8 mouse cellular contexts compared by ENCODE assay signal in the genomic region with DNA sequence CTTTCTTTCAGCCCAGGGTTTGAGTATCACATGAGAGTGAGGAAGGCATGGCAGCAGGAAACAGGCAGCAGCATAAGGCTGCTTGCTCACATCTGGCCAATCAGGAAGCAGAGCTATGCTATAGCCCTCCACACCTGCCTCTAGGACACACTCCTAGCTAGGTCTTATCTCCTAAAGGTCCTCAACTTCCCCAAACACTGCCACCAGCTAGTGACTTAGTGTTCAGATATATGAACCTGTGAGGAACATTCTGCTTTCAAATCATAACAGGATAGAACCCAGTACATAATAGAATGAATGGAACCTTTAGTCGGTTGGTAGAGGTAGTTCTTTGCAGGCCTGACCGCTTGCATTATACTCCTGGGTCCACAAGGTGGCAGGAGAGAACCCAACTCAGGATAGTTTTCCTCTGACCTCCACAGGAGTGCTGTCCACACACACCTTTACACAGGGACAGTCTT. TPM values are rescaled to one million over a fixed set of nuclear protein-coding genes. Genes with fewer than 3 reads are reported as not detected.
DNase-seq lines count a peak whose midpoint lies in the region; ATAC-seq and TF ChIP-seq lines count a peak whose summit lies in the region.

No protein-coding gene starts in this region.

- no peak overlapping the region for H3K27ac ChIP-seq in cerebellum, adult 2 months (ENCODE audit: insufficient read depth, low read length)
- H3K27ac ChIP-seq in intestine, embryonic 16.5 days (ENCODE audit: low read length): no peak overlapping the region
- H3K27ac ChIP-seq in midbrain, embryonic 13.5 days: no peak overlapping the region
- no peak overlapping the region for H3K27ac ChIP-seq in stomach, embryonic 15.5 days

- peak; percentile 19 for DNase-seq in 3134 (ENCODE audit: extremely low read depth, insufficient read length, low spot score)
- DNase-seq in G1E (ENCODE audit: low spot score): peak; percentile 40
- DNase-seq in cerebellum, adult 2 months: peak; percentile 75
- DNase-seq in frontal cortex, postnatal 36 days (ENCODE audit: low spot score in 2 of 2): peak; percentile 28 to 68
- DNase-seq in left cerebral cortex, postnatal 36 days (ENCODE audit: low spot score in 2 of 2): peak; percentile 40 to 43

- peak; percentile 78 for TF ChIP-seq CTCF in G1E (IDR thresholded peaks at IDR 0.05; ENCODE audit: low read depth, low read length)
- TF ChIP-seq CTCF in cerebellum, adult 2 months (IDR thresholded peaks at IDR 0.05; ENCODE audit: borderline replicate concordance, insufficient read depth, low read depth, low read length): peak; percentile 84

- no peak overlapping the region for H3K4me3 ChIP-seq in G1E (ENCODE audit: low read depth, low read length)
- H3K4me3 ChIP-seq in cerebellum, adult 2 months (replicated peaks; ENCODE audit: insufficient read depth, low read depth, low read length): no peak overlapping the region
- no peak overlapping the region for H3K4me3 ChIP-seq in intestine, embryonic 16.5 days (ENCODE audit: low read length)
- H3K4me3 ChIP-seq in midbrain, embryonic 13.5 days (replicated peaks): no peak overlapping the region
- no peak overlapping the region for H3K4me3 ChIP-seq in stomach, embryonic 15.5 days (replicated peaks)

- H3K4me1 ChIP-seq in G1E (ENCODE audit: insufficient read depth, low read depth, low read length): peaks cover 70% of the 10 kb centered on the region
- H3K4me1 ChIP-seq in cerebellum, adult 2 months (ENCODE audit: control insufficient read depth, insufficient read depth, low read length): no peaks in the 10 kb centered on the region
- H3K4me1 ChIP-seq in intestine, embryonic 16.5 days (ENCODE audit: control insufficient read depth, insufficient read depth, low read length): no peaks in the 10 kb centered on the region; the same call in 1 of the 2 replicates
- peaks cover 9% of the 10 kb centered on the region for H3K4me1 ChIP-seq in midbrain, embryonic 13.5 days (replicated peaks)
- H3K4me1 ChIP-seq in stomach, embryonic 15.5 days: 0 out of 2 replicates have a peak, but pooled peaks cover 3% of the 10 kb centered on the region

- H3K36me3 ChIP-seq in G1E (replicated peaks): peaks cover 19% of the 10 kb centered on the region
- H3K36me3 ChIP-seq in intestine, embryonic 16.5 days (ENCODE audit: control insufficient read depth, insufficient read depth, low read length): no peaks in the 10 kb centered on the region
- no peaks in the 10 kb centered on the region for H3K36me3 ChIP-seq in midbrain, embryonic 13.5 days
- H3K36me3 ChIP-seq in stomach, embryonic 15.5 days: no peaks in the 10 kb centered on the region

- WGBS in cerebellum, adult 2 months: 8% methylated on average over 2 of the region's 2 CpGs
- 8% methylated on average over 2 of the region's 2 CpGs for WGBS in intestine, embryonic 16.5 days
- 10% methylated on average over 2 of the region's 2 CpGs for WGBS in midbrain, embryonic 13.5 days
- WGBS in stomach, embryonic 15.5 days: 7% methylated on average over 2 of the region's 2 CpGs

- peak; percentile 59 for ATAC-seq in G1E (ENCODE audit: extremely low read depth, insufficient number of reproducible peaks, low FRiP score, poor library complexity, severe bottlenecking)
- ATAC-seq in intestine, embryonic 16.5 days: peak; percentile 73; the same call in 1 of the 2 replicates
- peak; percentile 65; the same call in 1 of the 2 replicates for ATAC-seq in midbrain, embryonic 13.5 days
- ATAC-seq in stomach, embryonic 15.5 days (ENCODE audit: insufficient read depth, low FRiP score, low read depth): peak; percentile 68

- no peak overlapping the region for H3K9ac ChIP-seq in intestine, embryonic 16.5 days (ENCODE audit: low read depth, low read length)
- no peak overlapping the region for H3K9ac ChIP-seq in midbrain, embryonic 13.5 days (replicated peaks)
- no peak overlapping the region for H3K9ac ChIP-seq in stomach, embryonic 15.5 days

- no peak overlapping the region for H3K4me2 ChIP-seq in intestine, embryonic 16.5 days (ENCODE audit: low read depth, low read length)
- no peak overlapping the region for H3K4me2 ChIP-seq in midbrain, embryonic 13.5 days (replicated peaks)
- no peak overlapping the region for H3K4me2 ChIP-seq in stomach, embryonic 15.5 days

- no peaks in the 10 kb centered on the region for H3K9me3 ChIP-seq in G1E (replicated peaks)
- no peaks in the 10 kb centered on the region for H3K9me3 ChIP-seq in intestine, embryonic 16.5 days (ENCODE audit: control insufficient read depth, low read length)
- H3K9me3 ChIP-seq in midbrain, embryonic 13.5 days: no peaks in the 10 kb centered on the region
- H3K9me3 ChIP-seq in stomach, embryonic 15.5 days: no peaks in the 10 kb centered on the region

- H3K27me3 ChIP-seq in G1E (ENCODE audit: insufficient read depth, low read length): no peaks in the 10 kb centered on the region
- no peaks in the 10 kb centered on the region for H3K27me3 ChIP-seq in cerebellum, adult 2 months (ENCODE audit: control insufficient read depth, insufficient read depth, low read length)
- H3K27me3 ChIP-seq in intestine, embryonic 16.5 days (replicated peaks; ENCODE audit: control insufficient read depth, insufficient read depth, low read length): no peaks in the 10 kb centered on the region
- H3K27me3 ChIP-seq in midbrain, embryonic 13.5 days: 0 out of 2 replicates have a peak, but pooled peaks cover 6% of the 10 kb centered on the region
- no peaks in the 10 kb centered on the region for H3K27me3 ChIP-seq in stomach, embryonic 15.5 days (replicated peaks)

- intact Hi-C loops in left cerebral cortex, postnatal 36 days (cut with DNase I): loop anchor here (5.0 kb wide), 1 partner anchor 33 kb away; no protein-coding TSS in a partner anchor

- no peak for TF ChIP-seq POLR2A in cerebellum, adult 2 months (IDR thresholded peaks at IDR 0.05; ENCODE audit: borderline replicate concordance, insufficient read depth, low read length)

RNA-seq across cellular contexts. Expression of gene Slc16a1, which starts 5.4 kb away (rescaled TPM):
- 32.1 and 75.1 TPM in 2 replicates for total RNA-seq in G1E (2014; fragmentation: Nextera tagmentation)
- total RNA-seq in G1E (2017): 49.8 and 52.7 TPM in 2 replicates
- 62.5 and 76.5 TPM in 2 replicates for polyA plus RNA-seq in G1E (2012)
- polyA plus RNA-seq in cerebellum, adult 2 months (2012; rRNA removed): 29.9 and 31.9 TPM in 2 replicates
- 48.3 and 48.8 TPM in 2 replicates for polyA plus RNA-seq in intestine, embryonic 16.5 days (2015; fragmentation: Nextera tagmentation; extraction: Ambion mirVana)
- total RNA-seq in left cerebral cortex, postnatal 36 days (2021): 10 to 100 TPM; 19.2 to 26.8 TPM
- polyA plus RNA-seq in midbrain, embryonic 13.5 days (2015; fragmentation: Nextera tagmentation; extraction: Ambion mirVana): 9.4 and 9.6 TPM in 2 replicates
- 33.7 and 35.6 TPM in 2 replicates for polyA plus RNA-seq in stomach, embryonic 15.5 days (2015; fragmentation: Nextera tagmentation; extraction: Ambion mirVana)

Comparison
In these comparisons a context has a peak if more than half of its experiments do, and no peak if none do; other contexts are left out.
1. DNase-seq: peak in every context shown above with its lines; median percentile 75 in cerebellum, adult 2 months; 48 in frontal cortex, postnatal 36 days; 42 in left cerebral cortex, postnatal 36 days; 40 in G1E; 19 in 3134.